Mouse (Mus musculus) hindbrain, embryonic 11.5 days (tissue): ENCODE measurements at regions not wholly inside any gene's neighbourhood (a gene's known extent, or its start where the extent isn't known, plus 50 kb on each side); places are given as distances from the start of the nearest gene placed in this dataset.

Source experiments
- ATAC-seq: fragments of 200-750 bp; cut with Nextera tagmentation; 2 replicates; pipeline ENCODE4 v1.8.0; 2017; ENCODE audit warnings: mild to moderate bottlenecking, moderate TSS enrichment, moderate library complexity; ENCODE audit not compliant: low FRiP score
- DNase-seq: peaks from one replicate; pipeline ENCODE4 v3.0.0-alpha.2; 2015; ENCODE audit warnings: low spot score
- H3K27ac ChIP-seq: fragments of 300-500 bp; sonication (generic); 2 replicates; pipeline ENCODE4 v1.5.1; 2014; ENCODE audit warnings: mild to moderate bottlenecking, low read depth, low read length
- H3K27me3 ChIP-seq: fragments of 300-500 bp; sonication (generic); 2 replicates; pipeline ENCODE4 v1.6.1; 2014; ENCODE audit warnings: mild to moderate bottlenecking, low read length, moderate library complexity, mixed read lengths; ENCODE audit not compliant: control insufficient read depth, insufficient read depth
- H3K36me3 ChIP-seq: fragments of 300-500 bp; sonication (generic); 2 replicates; pipeline ENCODE4 v1.6.1; 2014; ENCODE audit warnings: mild to moderate bottlenecking, low read length, moderate library complexity, mixed read lengths; ENCODE audit not compliant: control insufficient read depth, insufficient read depth
- H3K4me1 ChIP-seq: fragments of 300-500 bp; sonication (generic); replicated peaks from 2 replicates; pipeline ENCODE4 v1.6.1; 2014; ENCODE audit warnings: low read length, mixed read lengths; ENCODE audit not compliant: control insufficient read depth, insufficient read depth
- H3K4me2 ChIP-seq: fragments of 300-500 bp; sonication (generic); replicated peaks from 2 replicates; pipeline ENCODE4 v1.6.1; 2014; ENCODE audit warnings: mild to moderate bottlenecking, low read depth, low read length
- H3K4me3 ChIP-seq: fragments of 300-500 bp; sonication (generic); 2 replicates; pipeline ENCODE4 v1.5.1; 2014; ENCODE audit warnings: low read depth, low read length
- H3K9ac ChIP-seq: fragments of 300-500 bp; sonication (generic); 2 replicates; pipeline ENCODE4 v1.6.1; 2014; ENCODE audit warnings: low read depth, low read length
- H3K9me3 ChIP-seq: fragments of 300-500 bp; sonication (generic); 2 replicates; pipeline ENCODE4 v1.6.1; 2016; ENCODE audit warnings: low read length; ENCODE audit not compliant: control insufficient read depth
- WGBS: fragments of 180-500 bp; shearing (Covaris S2); extraction: QIAGEN DNeasy Blood & Tissue Kit; methylation state at CpG from one replicate; pipeline ENCODE4 v1.1.7; 2014; 5-methylcytosine and 5-hydroxymethylcytosine counted together

- Histone ChIP-seq H3K4me3 (no peak overlapping the region), H3K4me1 (no peaks in the 10 kb centered on the region), H3K27me3 (no peaks in the 10 kb centered on the region), H3K9ac (no peak overlapping the region), H3K4me2 (no peak overlapping the region), H3K27ac (no peak overlapping the region), H3K9me3 (no peaks in the 10 kb centered on the region), H3K36me3 (no peaks in the 10 kb centered on the region)
- no peak for ATAC-seq
- no peak for DNase-seq
- 81% methylated on average over 4 of the region's 4 CpGs for WGBS
Observed at GRCm38 (mm10) chr2:17189169-17189568, 542.1 kb downstream of the Nebl start.

- Histone ChIP-seq H3K27me3 (no peaks in the 10 kb centered on the region), H3K4me3 (no peak overlapping the region), H3K36me3 (no peaks in the 10 kb centered on the region), H3K27ac (no peak overlapping the region), H3K4me2 (no peak overlapping the region), H3K9ac (no peak overlapping the region), H3K4me1 (no peaks in the 10 kb centered on the region), H3K9me3 (no peaks in the 10 kb centered on the region)
- 64% methylated on average over 1 of the region's 1 CpGs for WGBS
- DNase-seq (no peak), ATAC-seq (no peak)
Observed at GRCm38 (mm10) chr2:17187822-17188221, 543.4 kb downstream of the Nebl start.

GRCm38 (mm10) chr2:17183696-17184095 lies 547.6 kb downstream of the Nebl start:
- no peak overlapping the region for H3K4me3 ChIP-seq
- 80% methylated on average over 2 of the region's 2 CpGs for WGBS

GRCm38 (mm10) chr2:17181597-17181996 lies 549.7 kb downstream of the Nebl start:
- DNase-seq, result no peak
- Histone ChIP-seq H3K9ac (no peak overlapping the region), H3K4me3 (no peak overlapping the region), H3K4me2 (no peak overlapping the region), H3K36me3 (no peaks in the 10 kb centered on the region), H3K9me3 (no peaks in the 10 kb centered on the region), H3K27ac (no peak overlapping the region), H3K4me1 (no peaks in the 10 kb centered on the region), H3K27me3 (no peaks in the 10 kb centered on the region)
- ATAC-seq, result no peak
- WGBS, result 83% methylated on average over 2 of the region's 2 CpGs

More at GRCm38 (mm10) chr2:17183696-17184095, 547.6 kb downstream of the Nebl start:
- Histone ChIP-seq H3K9ac (no peak overlapping the region), H3K36me3 (no peaks in the 10 kb centered on the region), H3K27ac (no peak overlapping the region), H3K4me2 (no peak overlapping the region), H3K9me3 (no peaks in the 10 kb centered on the region), H3K27me3 (no peaks in the 10 kb centered on the region), H3K4me1 (no peaks in the 10 kb centered on the region)
- DNase-seq (no peak), ATAC-seq (no peak)

- no peak for ATAC-seq
- Histone ChIP-seq H3K27ac (no peak overlapping the region), H3K27me3 (no peaks in the 10 kb centered on the region), H3K4me1 (no peaks in the 10 kb centered on the region), H3K4me3 (no peak overlapping the region), H3K36me3 (no peaks in the 10 kb centered on the region), H3K4me2 (no peak overlapping the region), H3K9me3 (no peaks in the 10 kb centered on the region), H3K9ac (no peak overlapping the region)
- no peak for DNase-seq
- WGBS, result 82% methylated on average over 6 of the region's 6 CpGs
Observed at GRCm38 (mm10) chr2:17168896-17169295, 562.4 kb downstream of the Nebl start.

- no peaks in the 10 kb centered on the region for H3K36me3 ChIP-seq
- H3K4me2 ChIP-seq, result no peak overlapping the region
- DNase-seq, result no peak
- H3K4me1 ChIP-seq, result no peaks in the 10 kb centered on the region
- H3K27ac ChIP-seq, result no peak overlapping the region
- WGBS, result 85% methylated on average over 2 of the region's 2 CpGs
- H3K27me3 ChIP-seq, result no peaks in the 10 kb centered on the region
- ATAC-seq, result no peak
- H3K9me3 ChIP-seq, result no peaks in the 10 kb centered on the region
- H3K9ac ChIP-seq, result no peak overlapping the region
- no peak overlapping the region for H3K4me3 ChIP-seq
Observed at GRCm38 (mm10) chr2:17165016-17165415, 566.2 kb downstream of the Nebl start.

- Histone ChIP-seq H3K9me3 (no peaks in the 10 kb centered on the region), H3K27me3 (no peaks in the 10 kb centered on the region), H3K9ac (no peak overlapping the region), H3K4me2 (no peak overlapping the region), H3K27ac (no peak overlapping the region), H3K36me3 (no peaks in the 10 kb centered on the region), H3K4me1 (no peaks in the 10 kb centered on the region), H3K4me3 (no peak overlapping the region)
- DNase-seq (no peak), ATAC-seq (no peak)
- 73% methylated on average over 1 of the region's 1 CpGs for WGBS
Observed at GRCm38 (mm10) chr2:17158463-17158862, 572.8 kb downstream of the Nebl start.

- no peak for ATAC-seq
- WGBS, result 83% methylated on average over 1 of the region's 1 CpGs
- H3K4me3 ChIP-seq, result no peak overlapping the region
Observed at GRCm38 (mm10) chr2:17157336-17157735, 573.9 kb downstream of the Nebl start.

GRCm38 (mm10) chr2:17155596-17155995 lies 575.7 kb downstream of the Nebl start:
- Histone ChIP-seq H3K9ac (no peak overlapping the region), H3K27me3 (no peaks in the 10 kb centered on the region), H3K4me3 (no peak overlapping the region), H3K4me1 (no peaks in the 10 kb centered on the region), H3K36me3 (no peaks in the 10 kb centered on the region), H3K27ac (no peak overlapping the region), H3K4me2 (no peak overlapping the region), H3K9me3 (no peaks in the 10 kb centered on the region)
- ATAC-seq (no peak), DNase-seq (no peak)
- 82% methylated on average over 2 of the region's 2 CpGs for WGBS

More at GRCm38 (mm10) chr2:17157336-17157735, 573.9 kb downstream of the Nebl start:
- Histone ChIP-seq H3K27me3 (no peaks in the 10 kb centered on the region), H3K4me1 (no peaks in the 10 kb centered on the region), H3K4me2 (no peak overlapping the region), H3K27ac (no peak overlapping the region), H3K9me3 (no peaks in the 10 kb centered on the region), H3K36me3 (no peaks in the 10 kb centered on the region), H3K9ac (no peak overlapping the region)
- no peak for DNase-seq
